Mouse (Mus musculus) lung, postnatal 25 days (tissue): ENCODE measurements around the gene Hist2h2be.
"Not testable (repeated sequence)": the region's sequence is repeated elsewhere in the genome, so short reads cannot be mapped to it uniquely, and the experiment has no call there.

Source experiments
- DNase-seq: peaks from one replicate; pipeline ENCODE4 v3.0.0; 2022; ENCODE audit warnings: low spot score

Gene Hist2h2be

DNA sequence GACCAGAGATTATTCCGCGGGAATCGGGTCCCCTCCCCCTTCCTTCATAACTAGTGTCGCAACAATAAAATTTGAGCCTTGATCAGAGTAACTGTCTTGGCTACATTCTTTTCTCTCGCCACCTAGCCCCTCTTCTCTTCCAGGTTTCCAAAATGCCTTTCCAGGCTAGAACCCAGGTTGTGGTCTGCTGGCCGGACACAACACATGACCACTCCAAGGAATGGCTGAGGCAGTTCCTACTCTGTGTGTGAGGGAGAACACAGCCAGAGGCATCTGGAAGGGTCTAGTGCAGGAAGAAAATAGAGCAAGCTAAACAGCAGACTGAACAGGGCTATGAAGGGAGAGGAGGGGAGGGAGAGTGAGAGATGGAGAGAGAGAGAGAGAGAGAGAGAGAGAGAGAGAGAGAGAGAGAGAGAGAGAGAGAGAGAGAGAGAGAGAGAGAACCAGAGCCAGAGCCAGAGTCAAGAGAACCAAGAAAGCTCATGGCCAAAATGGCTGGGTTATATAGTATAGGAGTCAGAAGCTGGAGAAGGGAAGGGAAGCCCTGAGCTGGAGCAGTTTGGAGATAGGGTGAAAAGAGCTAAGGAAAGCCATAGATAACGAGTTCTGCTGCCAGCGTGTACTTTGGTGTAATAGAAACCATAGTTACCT is 22.2 kb upstream of the Hist2h2be start:
- not testable (repeated sequence) for DNase-seq

DNA sequence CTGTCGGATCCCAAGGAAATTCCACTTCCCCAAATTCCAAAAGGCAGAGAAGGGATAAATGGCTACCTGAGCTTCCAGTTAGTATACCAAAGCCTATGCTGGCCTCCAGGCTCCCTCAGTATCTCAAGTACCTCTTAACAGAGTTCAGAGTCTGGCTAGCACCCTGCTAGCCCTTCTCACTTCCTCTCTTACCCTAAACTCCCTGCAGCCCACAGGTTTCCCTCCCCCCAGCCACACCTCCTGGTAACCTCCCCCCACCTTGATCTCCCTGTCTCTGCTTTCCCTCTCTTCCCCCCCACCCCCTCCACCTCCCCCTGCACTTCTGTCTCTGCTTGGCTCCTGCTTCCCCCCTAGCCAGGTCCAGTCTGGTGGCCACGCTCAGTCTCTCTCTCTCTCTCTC is 21.2 kb upstream of the Hist2h2be start:
- no peak for DNase-seq

DNA sequence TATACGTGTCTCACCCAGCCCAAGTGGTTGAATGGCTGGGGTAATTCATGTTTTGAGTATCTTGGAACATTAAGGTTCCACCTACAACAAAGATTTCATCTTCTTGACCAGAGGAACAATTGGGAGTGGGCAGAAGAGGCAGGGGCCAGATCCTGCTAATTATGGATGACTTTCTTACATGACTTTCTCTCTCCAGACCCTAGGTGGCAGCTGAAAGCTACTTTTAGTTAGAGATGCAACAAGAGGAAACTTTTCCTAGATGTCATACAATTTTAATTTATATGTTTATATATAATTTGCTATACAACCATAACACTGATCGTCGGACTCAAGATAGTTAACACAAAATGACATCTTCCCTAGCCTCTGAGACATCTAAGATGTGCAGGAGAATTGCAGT is 13.1 kb upstream of the Hist2h2be start:
- DNase-seq: no peak

DNA sequence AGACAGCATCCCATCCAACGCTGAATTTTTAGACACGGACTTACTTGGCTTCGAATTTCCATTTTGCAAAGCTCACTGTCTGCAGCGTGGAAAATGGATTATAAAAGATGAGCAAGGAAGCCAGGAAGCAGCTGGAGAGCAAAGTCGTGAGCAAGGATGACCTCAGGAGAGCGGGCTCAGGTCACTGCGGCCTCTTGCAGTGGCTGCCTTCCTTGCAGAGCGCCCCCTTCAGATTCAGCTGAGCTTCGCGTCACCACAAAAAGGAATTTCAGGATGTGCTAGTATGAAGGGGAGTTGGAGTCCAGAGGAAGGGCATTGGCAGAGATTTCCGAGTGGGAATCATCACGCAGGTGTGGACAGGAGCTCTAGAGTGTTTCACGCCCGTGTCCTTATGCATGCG is 11.7 kb upstream of the Hist2h2be start:
- DNase-seq: no peak

DNA sequence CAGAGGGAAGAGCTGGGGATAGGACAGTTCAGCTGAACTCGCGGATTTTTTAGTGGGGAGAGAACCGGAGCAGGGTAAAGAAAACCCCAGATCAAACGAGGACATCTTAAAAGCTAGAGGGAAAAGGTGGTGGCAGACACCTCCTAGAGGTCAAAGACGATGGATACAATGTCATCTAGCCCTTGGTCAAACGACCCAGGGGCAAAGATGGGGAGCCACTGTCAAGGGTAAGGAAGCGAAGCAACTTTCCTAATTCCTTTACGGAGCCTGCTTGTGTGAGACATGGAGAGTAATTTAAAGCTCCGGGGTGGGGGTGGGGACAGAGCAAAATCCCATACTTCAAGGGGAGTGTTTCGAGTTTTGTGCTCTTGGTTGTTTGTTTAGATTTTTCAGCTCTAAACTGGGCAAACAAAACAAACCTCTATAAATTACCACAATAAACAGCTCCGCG is 1.7 kb upstream of the Hist2h2be start:
- DNase-seq: peak; percentile 46

DNA sequence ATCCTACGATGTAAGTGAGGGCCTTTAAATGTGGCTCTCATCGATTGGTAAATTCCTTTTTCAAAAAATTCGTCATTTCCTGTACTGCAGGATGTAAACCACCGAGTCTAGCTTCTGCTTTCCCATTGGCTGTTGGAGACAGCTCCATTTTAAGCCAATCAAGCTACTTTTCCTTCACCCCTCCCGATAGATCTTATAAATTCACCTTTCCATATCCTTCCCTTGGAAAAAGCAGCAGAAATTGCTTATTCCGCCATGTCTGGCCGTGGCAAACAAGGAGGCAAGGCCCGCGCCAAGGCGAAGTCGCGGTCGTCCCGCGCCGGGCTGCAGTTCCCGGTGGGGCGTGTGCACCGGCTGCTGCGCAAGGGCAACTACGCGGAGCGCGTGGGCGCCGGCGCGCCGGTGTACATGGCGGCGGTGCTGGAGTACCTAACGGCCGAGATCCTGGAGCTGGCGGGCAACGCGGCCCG is 1.2 kb upstream of the Hist2h2be start, which contains the start of the genes Bola1 and Hist2h2ab:
Gene Bola1 (minus strand): TSS at position 49 of the 470 bp plus-strand sequence.
Gene Hist2h2ab (plus strand): TSS at position 205 of the 470 bp plus-strand sequence.
- peak; percentile 90 for DNase-seq

DNA sequence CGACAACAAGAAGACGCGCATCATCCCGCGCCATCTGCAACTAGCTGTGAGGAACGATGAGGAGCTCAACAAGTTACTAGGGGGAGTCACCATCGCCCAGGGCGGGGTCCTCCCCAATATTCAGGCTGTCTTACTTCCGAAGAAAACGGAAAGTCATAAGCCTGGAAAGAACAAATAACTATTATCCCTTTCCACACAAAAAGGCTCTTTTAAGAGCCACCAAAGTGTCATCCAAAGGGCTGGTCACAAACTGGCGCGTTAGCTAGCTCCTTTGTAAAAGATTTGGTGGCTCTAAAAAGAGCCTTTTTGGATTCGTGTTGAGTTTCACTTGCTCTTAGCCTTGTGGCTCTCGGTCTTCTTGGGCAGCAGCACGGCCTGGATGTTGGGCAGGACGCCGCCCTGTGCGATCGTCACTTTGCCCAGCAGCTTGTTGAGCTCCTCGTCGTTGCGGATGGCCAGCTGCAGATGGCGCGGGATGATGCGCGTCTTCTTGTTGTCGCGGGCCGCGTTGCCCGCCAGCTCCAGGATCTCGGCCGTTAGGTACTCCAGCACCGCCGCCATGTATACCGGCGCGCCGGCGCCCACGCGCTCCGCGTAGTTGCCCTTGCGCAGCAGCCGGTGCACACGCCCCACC is 671 bp upstream of the Hist2h2be start:
- DNase-seq: not testable (repeated sequence)

DNA sequence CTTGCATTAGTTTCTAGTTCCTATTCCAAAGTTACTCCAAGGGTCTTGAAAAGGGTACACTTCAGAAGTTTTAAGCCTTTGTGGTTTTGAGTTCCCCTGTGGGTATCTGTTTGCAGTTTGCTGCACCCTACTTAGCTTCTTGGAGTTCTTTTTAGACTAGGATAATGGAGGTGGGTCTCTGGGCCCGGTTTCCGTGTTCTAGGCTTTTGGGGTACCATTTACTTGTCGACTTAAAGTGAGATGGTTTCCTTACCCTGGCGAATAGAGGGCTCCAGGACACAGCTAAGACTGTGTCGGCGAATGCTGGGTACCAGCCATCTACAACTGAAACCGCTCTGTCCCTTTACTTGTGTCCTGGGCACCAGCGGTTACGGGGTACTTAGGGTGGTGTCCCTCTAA is 720 bp downstream of the Hist2h2be start:
- no peak for DNase-seq

DNA sequence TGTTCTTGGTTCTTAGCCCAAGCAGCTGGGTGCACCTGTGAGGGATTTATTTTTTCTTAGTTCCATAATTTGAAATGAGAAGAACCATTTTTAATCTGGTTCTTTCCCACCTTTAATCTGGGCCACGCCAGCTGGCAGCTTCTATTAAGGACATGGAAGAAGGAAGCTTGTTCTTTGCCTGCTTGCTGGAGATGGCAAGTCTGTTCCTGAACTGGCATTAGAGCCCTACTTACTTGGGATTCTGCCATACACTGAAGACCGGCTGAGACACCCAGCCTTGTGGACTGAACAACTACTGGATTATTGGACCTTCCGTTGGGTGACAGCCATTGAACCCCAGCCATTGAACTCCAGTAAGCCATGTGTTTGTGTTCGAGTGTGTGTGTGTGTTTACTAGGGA is 1.9 kb downstream of the Hist2h2be start:
- no peak for DNase-seq

DNA sequence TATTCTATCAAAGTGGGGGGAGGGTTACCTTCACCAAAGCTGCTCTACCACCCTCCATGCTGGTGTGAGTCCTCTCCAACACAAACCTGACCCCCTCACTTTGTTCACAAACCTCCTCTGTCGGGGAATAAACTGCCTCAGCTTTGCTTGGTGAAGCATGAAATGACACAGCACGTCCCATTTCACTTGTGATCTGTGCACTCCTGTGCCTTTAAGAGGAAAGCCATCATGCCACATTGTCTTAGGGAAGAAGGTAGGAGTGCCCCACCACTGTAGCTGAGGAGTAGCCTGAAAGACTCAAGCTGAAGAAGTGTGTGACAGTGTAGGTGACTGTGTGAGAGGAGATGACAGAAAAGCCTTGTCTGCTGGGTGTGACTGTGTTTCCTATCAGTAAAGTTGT is 4.5 kb downstream of the Hist2h2be start:
- no peak for DNase-seq

DNA sequence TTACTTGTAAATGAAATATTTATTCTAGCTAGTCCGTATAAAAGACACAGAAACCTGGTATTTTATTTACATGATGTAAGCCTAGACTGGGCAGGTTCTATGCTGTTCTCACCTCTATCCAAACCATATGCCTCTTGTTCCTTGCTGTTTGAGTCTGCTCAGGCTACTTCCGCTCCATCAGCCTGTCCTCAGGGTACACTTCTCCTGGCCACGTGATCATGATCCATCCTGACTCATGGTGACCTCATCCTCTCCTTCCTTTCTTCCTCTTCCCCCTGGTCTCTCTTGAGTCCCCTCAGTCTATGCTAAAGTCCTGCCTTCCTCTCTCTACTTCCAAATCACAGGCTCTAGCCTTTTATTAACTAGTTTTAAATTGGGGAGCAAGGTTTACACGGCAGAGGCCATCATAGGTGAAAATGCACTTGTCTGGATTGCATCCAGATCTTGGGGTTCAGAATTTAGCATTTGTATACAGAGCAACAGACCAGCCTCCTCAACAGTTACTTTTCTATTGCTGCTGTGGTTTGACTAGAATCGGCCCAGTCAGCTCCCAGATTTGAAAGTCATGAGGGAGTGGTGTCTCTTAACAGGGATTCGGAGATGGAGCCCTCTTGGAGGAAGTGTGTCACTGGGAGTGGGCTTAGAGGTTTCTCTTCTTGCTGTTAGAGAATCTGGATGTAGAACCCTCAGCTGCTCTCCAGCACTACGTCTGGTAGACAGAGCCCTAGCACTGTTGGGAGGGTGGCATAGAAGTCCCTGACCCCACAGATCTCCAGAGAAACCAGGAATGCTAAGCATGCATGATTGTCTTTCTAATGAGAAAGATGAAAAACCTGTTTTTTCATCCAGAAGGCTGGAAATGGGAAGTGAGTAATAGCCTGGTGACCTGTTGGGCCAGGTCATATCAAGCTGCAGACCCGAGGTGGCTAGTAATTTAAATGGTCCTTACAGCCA is 6.1 kb downstream of the Hist2h2be start:
- no peak for DNase-seq

DNA sequence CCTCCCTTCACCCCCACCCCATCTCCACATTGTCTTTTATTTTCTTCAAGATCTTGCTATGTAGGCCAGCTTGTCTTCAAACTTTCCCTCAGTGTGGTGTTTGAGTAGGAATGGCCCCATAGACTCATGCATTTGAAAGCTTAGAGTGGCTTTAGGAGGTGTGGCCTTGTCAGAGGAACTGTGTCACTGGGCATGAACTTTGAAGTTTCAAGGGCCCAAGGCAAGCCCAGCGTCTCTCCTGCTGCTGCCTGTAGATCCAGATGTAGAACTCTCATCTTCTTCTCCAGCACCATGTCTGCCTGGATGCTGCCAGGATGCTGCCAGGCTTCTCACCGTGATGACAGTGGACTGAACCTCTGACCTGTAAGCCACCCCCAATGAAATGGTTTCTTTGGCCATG is 7.9 kb downstream of the Hist2h2be start:
- no peak for DNase-seq

DNA sequence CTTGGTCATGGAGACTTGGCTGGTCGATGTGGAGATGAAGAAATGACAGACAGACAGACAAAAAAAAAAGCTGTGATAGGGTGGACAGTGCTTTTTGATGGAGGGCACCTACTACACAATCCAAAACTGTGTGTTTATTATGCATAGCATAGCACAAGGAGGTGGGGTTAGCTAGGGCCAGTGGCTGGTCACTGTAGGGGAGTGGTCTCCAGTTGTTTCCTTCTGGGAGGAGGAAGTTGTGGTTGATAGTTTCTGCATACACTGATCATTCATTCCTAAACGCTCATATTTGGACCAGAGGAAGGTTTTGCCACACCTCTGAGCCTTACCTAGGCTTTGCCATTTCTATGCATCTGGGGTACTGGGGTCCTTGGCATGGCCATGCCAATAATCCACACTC is 9.5 kb downstream of the Hist2h2be start:
- no peak for DNase-seq

DNA sequence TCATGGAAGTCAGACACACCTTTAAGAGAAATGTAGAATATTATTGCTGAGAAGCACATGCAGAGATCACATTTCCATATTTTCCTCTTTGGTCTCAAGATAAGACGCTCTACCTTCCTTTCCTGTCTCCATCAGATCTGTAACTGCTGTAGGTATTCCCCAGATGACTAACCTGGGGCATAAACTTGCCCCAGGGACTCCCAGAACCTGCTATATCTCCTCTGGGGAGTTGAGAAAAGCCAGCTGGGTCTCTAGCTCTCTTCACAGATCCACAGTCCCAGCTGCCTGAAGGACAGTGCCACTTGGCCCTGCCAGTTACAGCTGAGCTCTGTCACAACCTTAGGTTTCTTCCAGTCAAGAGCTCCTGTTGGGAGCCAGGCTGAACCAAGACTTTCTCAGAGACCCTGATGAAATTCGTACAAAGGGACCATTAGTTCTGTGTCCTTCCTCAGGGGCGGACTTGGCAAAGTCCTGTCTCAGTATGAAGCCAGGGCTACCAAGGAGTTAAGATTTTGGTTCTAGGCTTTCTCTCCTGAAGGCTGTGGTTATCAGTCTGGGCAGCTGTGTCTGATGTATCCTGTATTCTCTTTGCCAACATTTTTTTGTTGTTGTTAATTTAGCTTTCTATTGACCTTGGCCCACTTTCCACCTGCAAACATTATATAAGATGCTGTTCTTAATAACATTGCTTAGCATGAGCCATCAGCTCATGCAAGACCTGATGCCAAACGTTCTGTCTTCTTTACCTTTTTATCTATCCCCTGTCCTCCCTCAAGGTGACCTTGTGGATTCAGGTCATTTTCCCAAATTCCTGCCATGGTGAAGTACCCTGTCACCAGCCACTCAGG is 10.2 kb downstream of the Hist2h2be start:
- DNase-seq: no peak

DNA sequence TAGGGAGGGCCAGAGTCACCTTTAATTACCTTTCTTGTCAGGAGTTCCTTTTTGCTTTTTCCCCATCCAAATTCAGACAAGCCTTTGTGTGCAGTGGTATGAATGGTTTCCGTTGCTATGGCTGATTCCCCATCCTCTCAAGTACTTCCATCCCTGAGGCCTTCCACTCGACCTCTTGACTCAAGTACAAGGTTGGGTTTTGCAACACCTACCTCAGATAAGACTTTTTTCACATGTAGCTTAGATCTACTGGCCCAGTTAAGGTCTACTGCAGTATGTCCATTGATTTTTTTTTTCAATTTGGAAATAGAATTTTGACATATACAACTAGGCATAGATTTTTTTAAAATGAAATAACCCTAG is 10.8 kb downstream of the Hist2h2be start:
- DNase-seq: peak; percentile 76

DNA sequence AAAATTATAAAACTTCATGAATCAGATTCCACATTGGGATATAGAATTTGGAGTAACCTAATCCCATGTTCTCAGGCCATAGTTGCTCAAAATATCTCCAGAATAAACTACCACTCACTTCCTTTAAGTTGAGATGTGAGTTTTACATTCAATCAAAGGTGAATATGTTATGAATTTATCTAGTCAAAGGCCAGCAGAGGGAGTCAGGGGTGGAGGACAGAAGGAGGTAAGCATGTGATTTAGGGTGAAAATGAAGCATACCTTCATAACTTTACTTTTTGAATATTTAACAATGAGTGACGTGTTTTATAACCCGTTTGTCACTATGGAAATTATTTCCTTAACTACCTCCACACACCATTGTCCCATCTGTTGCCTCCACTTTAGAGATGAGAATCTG is 14.0 kb downstream of the Hist2h2be start:
- DNase-seq: no peak

DNA sequence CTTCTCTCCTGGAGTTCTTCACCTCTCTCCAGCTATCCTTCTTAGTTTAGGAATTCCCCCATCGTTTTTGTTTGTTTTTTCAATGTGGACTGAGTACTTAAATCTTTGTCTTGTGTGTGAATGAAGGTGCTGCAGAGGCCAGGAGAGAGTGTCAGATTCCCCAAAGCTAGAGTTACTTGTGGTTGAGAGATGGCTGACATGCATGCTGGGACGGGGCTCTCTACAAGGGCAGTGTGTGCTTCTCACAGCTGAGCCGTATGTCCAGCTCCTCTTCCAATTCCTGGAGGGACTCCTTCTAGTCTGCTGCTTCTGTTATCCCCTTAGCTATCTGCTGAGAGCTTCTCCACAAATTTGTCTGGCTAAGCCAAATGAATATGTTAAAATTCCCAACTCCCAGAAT is 14.9 kb downstream of the Hist2h2be start:
- DNase-seq: no peak

DNA sequence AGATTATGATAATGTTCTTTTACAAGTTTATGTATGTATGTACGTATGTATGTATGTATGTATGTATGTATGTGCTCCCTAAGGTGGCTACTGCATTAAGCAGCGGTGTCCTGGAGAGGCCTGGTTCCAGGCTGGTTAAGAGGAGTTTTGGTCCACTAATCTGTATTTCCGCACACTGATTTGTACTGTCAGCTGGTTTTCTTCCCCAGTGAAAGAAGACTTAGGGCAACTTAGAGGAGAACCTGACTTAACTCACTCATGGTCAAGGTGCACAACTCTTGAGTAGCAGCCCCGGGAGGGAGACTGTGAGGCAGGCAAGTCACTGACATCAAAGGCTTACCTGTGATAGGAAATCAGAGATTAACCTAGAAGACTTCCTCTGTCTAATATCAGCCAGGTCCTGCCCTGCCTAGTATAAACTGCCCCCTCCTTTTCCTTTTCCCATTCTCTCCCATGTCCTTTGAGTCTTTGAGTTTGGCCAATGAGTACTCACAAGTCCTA is 16.0 kb downstream of the Hist2h2be start:
- DNase-seq: no peak

DNA sequence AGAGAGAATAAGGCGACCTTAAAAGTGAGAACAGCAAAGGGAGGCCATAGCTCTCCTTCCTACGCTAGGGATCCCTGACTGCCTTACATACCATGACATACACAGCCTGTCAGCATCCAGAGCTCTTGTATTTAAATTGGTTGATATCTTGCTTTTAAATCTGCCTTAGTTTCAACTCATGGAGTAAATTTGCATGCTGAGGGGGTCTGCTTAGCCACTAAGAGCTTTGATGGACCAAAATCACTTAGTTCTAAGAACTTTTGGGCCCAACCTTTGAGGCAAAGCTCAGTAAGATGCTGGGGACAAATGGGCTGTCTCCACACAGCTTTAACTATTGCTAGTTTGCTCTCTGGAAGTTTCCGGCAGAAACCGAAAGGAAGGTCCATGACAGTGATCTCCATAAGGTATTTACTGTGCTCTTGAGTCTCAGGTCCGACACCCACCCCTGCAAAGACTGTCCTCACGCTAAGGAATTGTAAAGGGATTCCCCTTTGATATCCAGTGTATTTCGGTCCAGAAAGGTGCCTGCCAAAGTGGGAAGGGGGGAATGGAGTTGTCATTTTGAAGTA is 16.5 kb downstream of the Hist2h2be start:
- no peak for DNase-seq

DNA sequence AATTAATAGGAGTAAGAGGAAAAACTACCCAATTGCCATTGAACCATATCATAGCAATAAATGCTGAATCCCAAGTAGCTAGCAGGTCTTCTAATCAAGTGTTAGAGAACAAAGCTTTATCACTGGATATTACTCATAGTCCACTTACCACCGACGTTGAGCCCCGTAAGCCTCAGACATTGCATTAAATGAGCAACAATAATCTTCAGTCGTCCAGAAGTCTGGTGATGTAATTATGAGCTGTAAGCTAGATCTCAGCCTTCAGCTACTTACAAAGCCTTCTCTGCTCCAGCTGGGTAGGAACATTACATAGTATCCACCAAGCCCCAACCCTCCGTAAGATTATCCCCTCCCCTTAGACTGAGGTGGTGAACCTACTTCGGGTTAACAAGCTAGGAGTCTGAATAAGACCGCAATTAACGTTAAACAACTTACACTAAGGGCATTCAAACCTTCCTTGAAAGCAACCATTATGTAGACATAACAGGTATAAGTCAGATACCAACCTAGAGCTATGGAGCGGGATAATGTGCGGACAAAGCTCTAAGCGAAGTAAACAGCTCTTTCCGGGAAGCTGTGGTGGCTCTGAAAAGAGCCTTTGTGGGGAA is 17.1 kb downstream of the Hist2h2be start:
- DNase-seq: no peak
